Mouse (Mus musculus): ENCODE measurements at regions not wholly inside any gene's neighbourhood (a gene's known extent, or its start where the extent isn't known, plus 50 kb on each side); places are given as distances from the start of the nearest gene placed in this dataset.
A peak's percentile ranks its signal among the peaks of the same experiment; 100 is the strongest.

- DNase-seq (ENCODE audit: low spot score in 2 of 2): no peak
These were observed 139.2 kb downstream of the Matn1 start for GRCm38 (mm10) chr4:131083405-131083804.

- no peak for DNase-seq (ENCODE audit: low spot score in 2 of 2)
These were observed 153.2 kb downstream of the Matn1 start for GRCm38 (mm10) chr4:131097421-131097820.

- no peak for DNase-seq (ENCODE audit: low spot score in 2 of 2)
These were observed 156.1 kb downstream of the Matn1 start for GRCm38 (mm10) chr4:131100093-131100795.

- DNase-seq (ENCODE audit: low spot score in 2 of 2): no peak
These were observed 156.6 kb downstream of the Matn1 start for GRCm38 (mm10) chr4:131100796-131101156.

- DNase-seq (ENCODE audit: low spot score in 2 of 2): no peak
These were observed 158.0 kb downstream of the Matn1 start for GRCm38 (mm10) chr4:131102163-131102562.

GRCm38 (mm10) chr4:131107127-131107857 is 163.1 kb downstream of the Matn1 start:
- DNase-seq (ENCODE audit: low spot score in 2 of 2): peak in 1 of 2 experiments; percentile 31

GRCm38 (mm10) chr4:131112536-131112935 is 168.4 kb downstream of the Matn1 start:
- DNase-seq (ENCODE audit: low spot score in 2 of 2): no peak

- DNase-seq (ENCODE audit: low spot score in 2 of 2): no peak
These were observed 169.6 kb downstream of the Matn1 start for GRCm38 (mm10) chr4:131113727-131114303.

- DNase-seq (ENCODE audit: low spot score in 2 of 2): peak; percentile 66 to 73
These were observed 171.1 kb downstream of the Matn1 start for GRCm38 (mm10) chr4:131115247-131115646.

GRCm38 (mm10) chr4:131118586-131118985 is 174.4 kb downstream of the Matn1 start:
- no peak for DNase-seq (ENCODE audit: low spot score in 2 of 2)

GRCm38 (mm10) chr4:131119621-131120020 is 175.4 kb downstream of the Matn1 start:
- DNase-seq (ENCODE audit: low spot score in 2 of 2): no peak

GRCm38 (mm10) chr4:131120680-131121079 is 176.5 kb downstream of the Matn1 start:
- DNase-seq (ENCODE audit: low spot score in 2 of 2): peak; percentile 31 to 32

GRCm38 (mm10) chr4:131125975-131126374 is 181.8 kb downstream of the Matn1 start:
- DNase-seq (ENCODE audit: low spot score in 2 of 2): no peak

GRCm38 (mm10) chr4:131126901-131127300 is 182.7 kb downstream of the Matn1 start:
- no peak for DNase-seq (ENCODE audit: low spot score in 2 of 2)

GRCm38 (mm10) chr4:131128646-131129045 is 184.5 kb downstream of the Matn1 start:
- no peak for DNase-seq (ENCODE audit: low spot score in 2 of 2)

GRCm38 (mm10) chr4:131132201-131132600 is 188.0 kb downstream of the Matn1 start:
- DNase-seq (ENCODE audit: low spot score in 2 of 2): no peak

GRCm38 (mm10) chr4:131132781-131133180 is 188.6 kb downstream of the Matn1 start:
- DNase-seq (ENCODE audit: low spot score in 2 of 2): no peak

GRCm38 (mm10) chr4:131135841-131136240 is 191.7 kb downstream of the Matn1 start:
- no peak for DNase-seq (ENCODE audit: low spot score in 2 of 2)

- DNase-seq (ENCODE audit: low spot score in 2 of 2): no peak
These were observed 194.7 kb downstream of the Matn1 start for GRCm38 (mm10) chr4:131138891-131139290.

GRCm38 (mm10) chr4:131141890-131142465 is 197.8 kb downstream of the Matn1 start:
- no peak for DNase-seq (ENCODE audit: low spot score in 2 of 2)

- DNase-seq (ENCODE audit: low spot score in 2 of 2): no peak
These were observed 201.3 kb downstream of the Matn1 start for GRCm38 (mm10) chr4:131145507-131145906.
